Mouse (Mus musculus) ES-E14 (cell line): Measurements from ENCODE around the gene Foxn3.

Experiments used
- CHD2 ChIP-seq: IDR thresholded peaks from 2 replicates; pipeline ENCODE4 v1.6.1; 2014; ENCODE audit warnings: mild to moderate bottlenecking, low read depth, low read length, inconsistent platforms
- HCFC1 ChIP-seq: IDR thresholded peaks from 2 replicates; pipeline ENCODE4 v1.6.1; 2012; ENCODE audit warnings: low read length, inconsistent platforms, borderline replicate concordance; ENCODE audit not compliant: insufficient read depth

DNA sequence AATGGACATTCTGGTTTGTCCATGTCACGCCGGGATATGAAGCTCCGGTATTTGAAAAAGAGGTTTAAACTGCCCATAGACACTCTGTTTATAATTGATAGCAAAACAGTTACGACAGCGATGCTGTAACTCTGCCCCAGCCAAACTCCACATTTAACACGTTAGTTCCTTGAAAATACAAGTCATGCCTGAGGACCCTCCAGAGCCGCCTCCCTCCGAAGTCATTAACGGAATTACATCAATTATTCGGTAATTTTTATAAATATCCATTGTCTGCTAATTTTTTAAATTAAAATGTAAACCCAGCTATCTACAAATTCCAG, 554 bp downstream of the Foxn3 start:
- TF ChIP-seq HCFC1 (no peak), CHD2 (no peak)
